Mouse (Mus musculus) adrenal gland, adult 2 months (tissue): ENCODE results near the gene Rbm5. TPM values are rescaled to one million over a fixed set of nuclear protein-coding genes. Genes with fewer than 3 reads are reported as not detected.
A peak's percentile ranks its signal among the peaks of the same experiment; 100 is the strongest.

Experiments used
- DNase-seq: peaks from one replicate; pipeline ENCODE4 v3.0.0; 2021
- polyA plus RNA-seq: library from polyadenylated mRNA; depleted of rRNA; stranded (reverse); fragments of >200 nt; gene quantifications from 2 replicates; pipeline ENCODE4 v1.2.3, GENCODE M21; 2012
- total RNA-seq, 2 experiments: library from RNA; stranded (reverse); gene quantifications; 2 replicates each; pipeline ENCODE4 v1.2.3; 2021

Gene Rbm5
- total and polyA plus RNA-seq, 3 experiments: 67.1 to 124 (median 67.8) TPM

DNA sequence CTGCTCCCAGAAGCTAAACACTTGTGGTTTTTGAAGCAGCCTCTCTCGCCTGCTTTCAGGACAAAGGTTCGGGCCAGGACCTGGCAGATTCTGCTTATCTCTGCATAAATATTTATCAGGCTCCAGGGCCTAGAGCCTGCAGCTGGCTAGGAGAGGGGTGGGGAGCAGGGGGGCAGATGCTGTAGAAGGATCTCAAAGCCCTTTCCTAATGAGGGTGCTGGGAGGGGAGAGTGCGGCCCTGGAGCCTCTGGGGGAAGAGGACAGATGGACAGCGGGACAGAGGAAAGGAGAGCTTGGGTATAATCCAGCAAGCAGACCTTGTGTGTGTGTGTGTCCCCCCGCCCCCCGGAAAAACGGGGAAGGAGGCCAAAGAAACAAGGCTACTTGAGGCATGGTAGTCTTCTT is 36.2 kb downstream of the Rbm5 start:
- DNase-seq: no peak

DNA sequence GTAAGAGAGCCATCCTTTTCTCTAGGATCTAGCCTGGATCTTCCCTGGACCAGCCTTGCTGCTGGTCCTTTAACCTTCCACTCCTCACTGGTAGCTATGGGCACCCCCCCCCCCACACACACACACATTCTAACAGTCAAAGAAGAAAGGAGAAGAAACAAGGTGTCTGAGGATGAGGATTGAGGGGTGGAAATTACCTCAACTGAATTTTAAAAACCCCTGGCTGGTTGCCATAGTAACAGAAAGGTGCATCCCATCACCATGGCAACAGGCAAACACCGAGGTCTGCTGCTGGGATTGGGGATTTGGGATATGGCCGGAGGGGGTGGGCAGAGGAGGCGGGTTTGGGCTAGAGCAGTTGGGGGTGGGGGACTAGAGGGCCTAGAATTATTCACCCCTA is 41.1 kb downstream of the Rbm5 start:
- no peak for DNase-seq

DNA sequence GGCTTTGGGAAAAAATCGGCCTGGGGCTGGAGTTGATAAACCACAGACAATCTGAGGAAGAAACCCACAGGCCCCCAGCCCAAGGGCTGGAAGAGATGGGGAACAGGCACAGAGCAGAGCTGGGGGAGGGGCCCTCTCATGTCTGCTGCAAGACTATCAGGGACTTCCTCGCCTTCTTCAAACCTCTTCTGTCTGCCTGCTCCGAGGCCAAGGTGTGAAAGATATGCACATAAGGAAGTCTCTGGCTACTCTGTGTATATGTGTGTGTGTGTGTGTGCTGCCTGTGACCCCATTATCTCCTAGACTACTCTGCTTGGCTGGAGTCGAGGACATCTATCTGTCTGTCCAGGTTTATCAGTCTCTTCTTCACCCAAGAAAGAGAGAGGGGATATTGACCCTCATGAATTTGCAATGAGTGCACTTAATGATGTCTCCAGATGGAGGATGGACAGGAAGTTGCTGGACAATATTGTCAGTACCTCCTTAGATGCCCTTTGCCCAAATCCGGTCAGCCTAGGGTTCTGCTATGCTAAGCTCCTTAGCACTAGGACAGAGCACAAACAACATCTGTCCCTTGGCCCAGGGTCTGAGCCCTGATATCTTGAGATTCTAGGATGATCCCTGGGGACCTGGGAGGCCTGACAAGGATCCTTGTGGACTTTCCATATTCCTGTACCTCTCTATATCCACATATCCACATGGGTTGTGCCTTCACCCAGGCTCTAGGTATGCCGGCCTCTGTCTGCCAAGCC is 41.7 kb downstream of the Rbm5 start:
- DNase-seq: no peak

DNA sequence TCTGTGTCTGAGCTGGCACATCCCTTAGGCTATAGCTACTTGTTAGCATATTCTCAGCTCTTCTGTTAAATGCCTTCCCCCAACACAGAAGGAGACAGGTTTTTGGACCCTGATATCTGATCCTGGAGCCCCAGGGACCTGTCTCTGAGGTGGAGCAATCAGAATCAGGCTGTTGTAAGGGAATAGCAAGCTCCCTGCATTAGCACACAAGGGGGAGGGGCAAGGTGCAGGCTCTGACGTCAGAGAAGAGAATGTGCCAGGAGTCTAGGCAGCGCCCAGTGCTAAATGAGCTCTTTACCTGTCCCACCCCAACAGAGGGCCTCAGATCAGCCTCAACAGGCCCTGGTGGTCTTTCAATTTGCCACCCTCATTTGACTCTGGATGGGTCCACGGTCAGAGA is 43.8 kb downstream of the Rbm5 start:
- DNase-seq: no peak

DNA sequence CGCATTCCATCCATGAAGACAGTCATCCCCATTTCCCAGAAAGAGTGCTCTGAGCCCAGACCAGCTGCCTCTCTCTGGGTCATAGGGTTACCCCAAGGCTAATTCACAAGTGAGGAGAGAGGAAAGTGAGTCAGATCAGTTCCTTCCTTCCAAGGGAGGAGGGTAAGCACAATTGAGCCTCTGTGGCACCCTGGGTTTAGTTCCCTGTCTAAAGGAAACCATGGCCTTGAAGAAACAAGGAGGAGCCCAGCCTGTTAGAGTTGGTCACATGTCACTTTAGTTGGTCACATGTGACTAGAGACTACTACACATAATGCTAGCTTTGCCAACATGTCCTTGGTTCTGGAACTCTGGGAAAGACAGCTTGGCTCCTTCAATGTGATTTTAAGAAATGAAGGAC is 46.0 kb downstream of the Rbm5 start:
- DNase-seq: peak; percentile 47

DNA sequence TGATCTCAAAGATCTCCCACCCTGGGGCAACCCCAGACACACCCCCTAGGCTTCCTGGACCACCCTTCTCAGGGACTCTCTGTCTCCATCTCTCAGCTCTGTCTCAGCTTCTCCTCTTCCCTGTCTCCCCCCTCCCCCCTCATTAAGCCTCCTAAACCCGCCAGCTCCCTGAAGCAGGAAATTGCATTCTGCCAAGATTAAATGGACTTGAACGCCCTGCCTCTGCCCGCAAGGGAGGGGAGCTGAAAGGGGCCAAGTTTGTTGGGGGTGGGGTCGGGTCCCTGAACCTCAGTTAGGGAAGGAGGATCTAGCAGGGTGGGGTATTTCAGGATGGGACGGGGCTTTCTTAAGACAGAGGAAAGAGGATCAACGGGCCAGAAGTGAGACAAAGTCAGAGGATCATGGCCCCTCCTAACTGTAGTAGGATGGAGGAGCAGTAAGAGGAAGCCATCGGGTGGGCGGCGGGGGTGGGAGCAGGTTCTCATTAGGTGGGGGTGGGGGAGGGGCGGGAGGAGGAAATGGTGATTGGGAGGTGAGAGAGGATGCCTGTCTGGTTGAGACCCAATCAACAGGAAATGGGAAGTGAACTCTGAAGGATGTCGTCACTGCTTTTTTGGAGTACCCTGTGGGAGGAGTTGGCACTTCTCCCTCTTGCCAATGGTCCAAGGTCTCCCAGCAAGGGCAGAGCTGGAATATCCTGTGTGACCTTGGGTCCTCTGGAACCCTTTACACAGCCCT is 46.8 kb downstream of the Rbm5 start:
- DNase-seq: peak; percentile 82

DNA sequence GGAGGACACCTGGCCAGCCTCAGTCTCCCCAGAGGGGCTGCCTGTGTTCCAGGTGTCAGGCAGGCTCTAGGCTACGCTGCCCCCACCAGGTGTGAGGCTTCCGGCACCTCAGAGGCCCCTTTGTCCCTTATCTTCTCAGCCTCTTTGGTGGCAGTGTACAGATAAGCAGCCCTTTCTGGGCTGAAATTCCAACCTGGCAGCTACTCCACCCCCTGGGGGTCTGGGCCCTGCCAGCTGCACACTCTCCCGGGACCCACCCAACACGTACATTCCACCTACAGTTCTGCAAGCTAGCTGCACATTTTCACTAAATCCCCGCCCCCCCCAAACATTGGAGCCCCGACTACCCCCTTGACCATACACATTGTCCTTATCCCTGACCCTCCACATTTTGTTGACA is 47.5 kb downstream of the Rbm5 start:
- no peak for DNase-seq

DNA sequence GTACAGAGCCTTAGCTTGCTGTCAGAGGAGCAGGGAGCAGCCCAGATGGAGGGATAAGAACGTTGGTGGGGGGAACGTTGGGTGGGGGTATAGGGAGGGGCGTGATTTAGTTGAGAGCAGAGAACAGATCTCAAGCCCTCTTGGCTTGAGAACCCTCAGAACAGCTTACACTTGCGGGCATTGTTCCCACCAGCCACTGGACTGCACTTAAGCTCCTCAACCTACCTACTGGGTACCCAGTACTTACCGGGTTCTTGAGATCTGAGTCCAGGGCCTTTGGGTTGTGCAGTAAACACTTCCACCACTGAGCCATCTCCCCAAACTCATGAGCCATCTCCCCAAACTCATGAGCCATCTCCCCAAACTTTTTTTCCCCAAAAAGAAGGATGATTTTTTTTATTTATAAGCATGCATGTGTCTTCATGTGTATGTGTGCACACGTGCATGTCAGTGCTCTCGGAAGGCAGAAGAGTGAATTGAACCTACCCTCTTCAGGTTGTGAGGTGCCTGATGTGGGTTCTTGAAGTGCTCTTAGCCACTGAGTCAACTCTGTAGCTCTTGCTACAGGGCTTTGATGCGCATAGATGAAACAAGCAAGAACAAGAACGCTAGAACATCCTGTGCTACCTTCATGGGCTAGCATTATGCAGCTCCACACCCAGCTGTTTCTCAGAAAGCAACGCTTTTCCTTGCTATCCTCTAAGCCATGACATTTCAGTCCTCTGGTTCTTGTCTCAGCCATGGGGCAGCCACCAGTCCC is 51.8 kb downstream of the Rbm5 start:
- DNase-seq: no peak

DNA sequence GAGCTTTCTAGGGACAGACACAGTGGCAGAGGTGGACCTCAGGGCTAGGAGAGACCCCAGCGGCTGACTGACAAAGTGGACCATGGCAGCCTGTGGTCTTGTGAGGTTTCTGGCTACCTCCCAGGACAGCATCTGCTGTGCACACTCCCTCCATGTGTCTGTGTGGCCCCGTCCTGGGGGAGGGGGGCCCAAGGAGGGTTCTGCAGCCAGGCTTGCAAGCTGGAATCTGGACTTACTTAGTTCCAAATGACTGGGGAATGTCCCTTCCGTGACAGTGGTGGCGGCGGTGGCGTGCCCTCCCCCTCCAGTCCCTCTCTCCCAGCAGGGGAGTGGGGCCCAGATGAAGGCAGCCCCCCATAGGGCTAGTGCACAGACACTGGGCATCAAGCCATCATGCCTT is 53.8 kb downstream of the Rbm5 start:
- DNase-seq: no peak

DNA sequence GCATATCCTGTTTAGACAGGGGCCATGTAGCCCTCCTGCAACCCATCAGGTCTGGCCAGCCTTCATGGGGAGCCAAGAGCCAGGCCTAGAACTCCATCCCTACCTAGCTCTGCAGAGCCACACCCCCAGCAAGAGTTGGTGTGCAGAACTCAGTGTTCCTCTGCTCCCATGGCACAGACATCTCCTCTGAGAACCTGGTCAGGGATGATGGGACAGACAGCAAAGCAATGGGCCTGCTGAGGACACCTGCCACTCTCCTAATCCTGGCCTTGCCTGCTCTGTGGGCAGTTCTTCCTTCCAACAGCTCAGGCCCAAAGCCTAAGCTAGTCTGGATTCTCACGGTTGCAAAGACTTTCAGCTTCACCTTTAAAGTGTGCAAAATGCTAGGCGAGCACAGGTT is 55.2 kb downstream of the Rbm5 start:
- DNase-seq: no peak

DNA sequence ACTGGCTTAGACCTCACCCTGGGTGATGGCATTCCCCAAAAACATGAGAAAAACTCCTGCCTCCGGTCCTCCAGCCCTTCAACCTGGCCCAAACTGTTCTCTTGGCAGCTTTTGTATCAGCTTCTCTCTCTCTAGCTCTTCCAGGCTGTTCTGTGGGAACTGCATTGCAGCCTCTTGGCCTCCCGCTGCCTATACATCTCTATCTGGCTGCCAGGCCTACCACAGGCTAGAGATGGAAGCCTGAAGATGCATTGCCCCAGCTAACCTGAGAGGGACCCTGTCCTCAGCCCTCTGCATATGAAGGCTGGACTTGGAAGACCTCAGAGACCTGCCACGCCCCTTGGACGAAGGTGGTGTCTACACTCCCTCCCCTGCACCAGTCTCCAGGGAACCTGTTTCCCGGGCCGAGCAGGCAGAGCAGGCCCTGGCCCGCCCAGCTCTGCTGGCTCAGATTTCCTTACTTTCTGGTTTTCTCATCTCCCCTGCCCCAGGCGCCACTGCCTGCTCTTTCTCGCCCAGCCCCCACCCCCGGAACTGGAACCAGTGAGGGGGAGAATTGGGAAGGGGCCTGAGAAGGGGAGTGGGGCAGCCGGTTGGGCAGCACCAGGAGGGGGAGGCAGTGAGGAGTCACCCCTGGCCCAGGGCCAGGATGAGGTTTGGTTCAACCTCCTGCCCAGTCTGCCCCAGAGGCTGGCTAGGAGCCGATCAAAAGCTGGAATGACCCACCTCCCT is 56.4 kb downstream of the Rbm5 start:
- DNase-seq: peak; percentile 46

DNA sequence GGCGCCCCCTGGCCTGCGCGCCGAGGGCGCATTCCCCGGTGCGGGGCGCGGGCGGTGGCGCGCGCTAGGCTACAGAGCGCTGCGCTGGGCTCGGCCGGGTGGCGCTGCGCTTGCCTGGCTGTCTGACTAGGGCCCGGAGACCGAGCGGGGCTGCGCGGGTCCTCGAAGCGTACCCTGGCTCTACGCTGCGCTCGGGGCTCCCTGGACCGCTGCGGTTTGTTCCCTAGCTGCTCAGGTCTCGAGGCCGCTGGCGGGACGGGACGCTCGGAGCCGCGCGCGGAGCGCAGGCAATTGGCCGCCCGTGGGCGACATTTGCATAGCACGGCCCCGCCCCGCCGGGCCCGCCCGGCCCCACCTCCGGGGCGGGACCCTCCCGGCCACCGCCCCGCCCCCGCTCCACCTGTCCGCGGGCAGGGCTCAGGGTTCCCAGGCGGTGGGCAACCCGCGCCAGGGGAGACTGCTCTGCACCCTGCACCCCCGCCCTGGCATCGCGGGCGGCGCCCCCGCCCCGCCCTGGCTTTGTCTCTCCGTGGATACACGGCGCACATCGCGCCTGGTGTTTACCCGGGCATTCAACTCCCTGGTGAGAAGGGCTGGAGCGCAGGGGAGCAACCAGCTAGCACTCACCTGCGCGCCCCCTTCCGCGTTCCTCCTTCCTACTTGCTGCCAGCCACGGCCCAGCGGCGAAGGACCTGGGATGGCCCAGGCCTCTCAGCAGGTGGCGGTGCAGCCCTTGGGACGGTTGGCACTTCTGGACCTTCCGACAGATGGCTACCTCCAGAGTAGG is 60.9 kb downstream of the Rbm5 start, which contains the start of gene Sema3f:
TSS of gene Sema3f (minus strand) at position 779 of the 787 bp plus-strand sequence.
- peak; percentile 91 for DNase-seq

DNA sequence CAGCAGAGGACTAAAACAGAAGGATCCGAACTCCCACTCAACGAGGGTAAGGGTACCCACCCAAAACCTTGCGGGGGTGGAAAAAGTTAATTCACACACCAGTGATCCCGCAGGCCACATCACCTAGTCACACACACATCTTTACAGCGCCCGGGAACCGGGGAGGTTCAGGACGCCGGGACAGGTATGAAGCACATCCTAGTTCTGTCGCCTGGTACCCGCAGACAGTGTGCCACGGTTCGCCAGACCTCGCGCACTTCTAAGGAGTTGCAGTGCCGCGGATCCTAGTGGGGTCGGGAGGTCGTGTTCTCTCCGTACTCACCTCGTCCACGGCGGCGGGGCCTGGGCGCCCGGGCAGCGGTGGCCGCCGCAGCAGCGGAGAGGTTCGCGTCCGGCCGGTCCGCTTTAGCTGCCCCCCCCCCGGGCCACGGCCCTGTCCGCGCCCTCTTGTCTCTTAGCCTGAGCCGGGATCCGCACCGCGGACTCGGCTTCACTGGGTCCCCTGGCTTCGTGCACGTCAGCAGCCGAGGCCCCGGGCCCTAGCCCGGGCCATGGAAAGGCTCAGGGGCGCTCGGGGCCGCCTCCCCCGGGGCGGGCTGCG is 61.6 kb downstream of the Rbm5 start:
- no peak for DNase-seq

DNA sequence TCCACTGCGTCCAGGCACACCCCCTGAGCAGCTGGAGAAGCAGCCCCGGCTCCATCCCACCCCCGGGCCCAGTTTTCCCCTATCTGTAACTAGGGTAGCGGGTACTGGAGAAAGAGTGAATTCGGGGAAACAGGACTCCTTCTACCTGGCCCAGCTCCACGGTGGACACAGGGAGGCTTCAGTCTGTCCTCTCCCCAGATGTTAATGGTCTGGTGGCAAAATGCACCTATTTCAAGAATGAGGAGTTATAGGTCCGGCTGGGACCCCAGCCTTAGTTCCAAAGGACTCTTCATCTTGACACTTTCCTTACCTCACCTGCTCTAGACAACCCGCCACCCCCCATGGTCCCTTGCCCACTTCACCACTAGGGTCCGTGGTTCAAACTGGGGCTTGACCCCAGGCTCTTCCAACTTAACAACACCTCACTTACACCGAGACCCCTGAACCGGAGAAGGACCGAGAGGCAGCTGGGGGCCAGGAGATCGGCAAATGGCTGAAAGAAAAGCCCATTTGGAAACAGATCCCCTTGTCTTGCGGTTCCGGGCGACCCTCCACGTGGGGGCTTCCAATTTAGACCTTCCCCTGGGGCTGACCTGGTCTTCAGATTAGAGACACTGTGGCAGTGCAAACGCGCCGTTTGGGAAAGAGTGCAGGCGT is 62.2 kb downstream of the Rbm5 start:
- no peak for DNase-seq

DNA sequence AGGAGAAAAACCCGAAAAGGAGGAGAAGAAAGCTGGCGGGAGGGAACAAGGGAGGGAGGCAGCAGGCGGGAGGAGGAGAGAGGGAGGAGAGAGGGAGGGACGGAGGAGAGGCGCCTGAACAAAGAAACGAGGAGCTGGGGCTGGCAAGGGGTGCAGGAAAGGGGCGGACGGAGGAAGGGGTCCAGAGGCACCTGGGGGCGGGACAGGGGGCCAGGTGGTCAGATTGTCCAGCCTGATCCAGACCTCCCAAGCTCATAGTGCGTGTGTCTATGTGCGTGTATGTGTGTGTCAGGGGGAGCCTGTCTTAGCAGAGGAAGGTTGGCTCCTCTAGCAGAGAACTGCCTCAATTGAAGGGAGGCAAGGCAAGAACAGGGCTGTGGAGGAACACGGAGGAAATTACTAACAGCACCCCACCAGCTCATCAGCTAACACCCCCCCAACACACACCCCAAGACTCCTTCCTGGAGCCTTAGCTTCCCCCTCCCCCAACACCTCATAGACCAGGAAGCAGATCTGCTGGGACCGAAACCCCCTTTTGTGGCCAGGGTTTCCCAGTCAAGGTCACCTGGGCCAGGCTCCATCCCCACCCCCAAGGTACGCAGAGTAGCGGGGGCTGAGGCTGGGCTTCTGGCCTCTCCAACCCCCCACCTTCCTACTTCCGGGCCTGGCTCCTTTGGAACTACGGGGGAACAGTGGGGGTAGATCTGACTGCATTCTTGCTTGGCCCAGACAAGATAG is 62.9 kb downstream of the Rbm5 start:
- DNase-seq: no peak

DNA sequence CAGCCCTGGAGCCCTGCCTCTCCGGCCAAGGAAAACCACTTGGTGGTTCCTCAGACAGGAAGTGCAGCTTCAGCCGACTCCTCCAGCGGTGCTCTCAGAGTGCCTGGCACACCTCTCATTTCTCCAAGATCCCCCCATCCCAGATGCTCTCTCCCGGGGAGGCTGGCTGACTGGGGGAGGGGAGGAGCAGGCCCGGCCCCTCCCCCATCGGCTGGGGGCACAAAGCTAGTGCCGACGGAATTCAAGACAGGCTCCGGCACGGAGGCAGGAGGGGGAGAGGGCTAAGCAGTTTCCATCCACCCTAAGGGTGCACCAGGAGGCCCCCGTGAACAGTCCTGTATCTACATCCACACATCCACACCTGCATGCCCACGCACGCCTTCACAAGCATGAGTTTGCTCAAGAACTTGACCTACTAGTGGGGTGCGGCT is 64.0 kb downstream of the Rbm5 start:
- DNase-seq: no peak

DNA sequence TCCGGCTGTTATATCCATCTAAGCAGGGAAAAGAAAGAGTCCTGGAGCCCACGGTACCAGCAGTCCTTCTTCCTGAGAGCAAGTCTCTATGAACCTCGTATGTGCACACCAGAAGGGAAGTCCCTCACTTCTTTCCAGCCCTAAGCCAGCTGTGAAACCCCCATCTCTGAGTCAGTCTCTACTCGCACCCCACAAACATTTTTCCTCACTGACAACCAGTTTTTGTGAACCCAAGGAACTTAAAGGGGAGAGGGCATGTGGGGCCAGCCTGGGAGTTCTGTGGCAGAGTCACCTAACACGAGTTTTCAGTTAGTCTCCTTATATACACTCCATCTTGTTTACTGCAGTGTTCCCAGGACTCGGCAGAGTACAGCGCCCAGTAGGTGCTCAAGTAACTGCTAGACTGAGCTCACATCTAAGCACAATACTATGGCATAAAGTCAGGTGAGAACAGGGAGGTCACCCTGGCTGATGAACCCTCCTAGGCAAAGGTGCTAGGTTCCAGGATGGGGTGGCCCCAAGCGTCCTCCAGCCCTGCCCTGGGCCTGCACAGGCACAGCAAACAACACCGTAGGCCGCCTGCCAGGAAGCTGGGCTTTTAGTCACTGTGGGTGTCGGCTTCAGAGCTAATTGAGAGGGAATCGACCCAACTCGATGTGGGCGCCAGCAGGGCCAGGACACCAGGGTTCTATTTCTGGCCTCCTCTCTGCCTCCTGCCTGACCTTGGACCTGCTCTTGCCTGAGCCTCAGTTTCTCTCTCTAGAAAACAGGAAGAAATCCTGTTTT is 67.3 kb downstream of the Rbm5 start:
- DNase-seq: no peak

DNA sequence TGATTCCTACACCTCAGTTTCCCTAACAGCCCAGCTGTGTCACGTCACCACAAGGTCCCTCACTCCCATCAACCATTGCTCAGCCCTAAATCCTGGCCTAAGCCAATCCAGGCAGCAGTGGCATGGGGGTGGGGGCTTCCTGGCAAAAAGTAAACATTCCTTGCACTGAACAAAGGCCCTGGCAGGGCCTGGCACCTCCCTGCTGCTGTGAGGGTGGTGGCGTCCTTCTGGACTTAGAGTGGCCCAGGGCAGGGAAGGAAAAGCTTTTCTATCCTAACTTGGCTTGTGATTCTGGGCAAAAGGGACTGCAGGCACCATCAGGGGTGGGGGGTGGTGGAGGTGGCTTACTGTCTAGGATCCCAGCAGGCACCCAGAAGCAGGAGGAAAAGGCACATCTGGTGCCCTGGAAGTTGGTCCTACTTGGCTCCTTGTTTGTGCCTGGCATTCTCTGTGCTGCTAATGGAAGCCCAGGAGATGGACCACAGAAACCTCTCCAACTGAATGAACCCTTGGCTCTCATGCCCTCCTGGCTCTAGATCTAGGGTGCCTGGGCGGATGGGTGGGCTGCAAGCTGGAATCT is 68.1 kb downstream of the Rbm5 start:
- no peak for DNase-seq
